Mouse (Mus musculus) MEL (cell line): ENCODE results near the gene Fbxl15. TPM values are rescaled to one million over a fixed set of nuclear protein-coding genes. Genes with fewer than 3 reads are reported as not detected.

ENCODE experiments used
- DNase-seq: peaks from one replicate; pipeline ENCODE4 v3.0.0; 2011; ENCODE audit warnings: low read depth, low spot score
- H3K27ac ChIP-seq: 2 replicates; pipeline ENCODE4 v1.5.1; 2012; ENCODE audit warnings: low read depth, mild to moderate bottlenecking, control low read depth, low read length, moderate library complexity; ENCODE audit not compliant: control insufficient read depth
- H3K27me3 ChIP-seq, 2 experiments: fragments of 150-350 bp in 1 of 2; sonication (generic) in 1 of 2; 2 replicates each; pipeline ENCODE4 v1.6.1; 2012; ENCODE audit warnings: low read length in 2 of 2, mild to moderate bottlenecking in 2 of 2, improper control_type of control experiment in 1 of 2, moderate library complexity in 1 of 2; ENCODE audit not compliant: insufficient read depth in 2 of 2, control insufficient read depth in 1 of 2
- H3K36me3 ChIP-seq, 2 experiments: 2 replicates each; pipeline ENCODE4 v1.6.1; 2012 to 2014; ENCODE audit warnings: low read length in 2 of 2, improper control_type of control experiment in 1 of 2, inconsistent platforms in 1 of 2, mild to moderate bottlenecking in 1 of 2; ENCODE audit not compliant: insufficient read depth in 2 of 2, control insufficient read depth in 1 of 2
- H3K4me1 ChIP-seq, 2 experiments: fragments of 150-350 bp in 1 of 2; sonication (generic) in 1 of 2; 2 replicates each; pipeline ENCODE4 v1.6.1; 2012; ENCODE audit warnings: low read length in 2 of 2, improper control_type of control experiment in 1 of 2, mild to moderate bottlenecking in 1 of 2; ENCODE audit not compliant: insufficient read depth in 2 of 2, control insufficient read depth in 1 of 2
- H3K4me3 ChIP-seq, 2 experiments: fragments of 150-350 bp in 1 of 2; sonication (generic) in 1 of 2; 2 replicates each; pipeline ENCODE4 v1.5.1; 2012; ENCODE audit warnings: low read depth in 2 of 2, low read length in 2 of 2, mild to moderate bottlenecking in 2 of 2, moderate library complexity in 2 of 2, control low read depth in 1 of 2, improper control_type of control experiment in 1 of 2; ENCODE audit not compliant: control insufficient read depth in 1 of 2, insufficient read depth in 1 of 2
- H3K79me2 ChIP-seq: 2 replicates; pipeline ENCODE4 v1.6.1; 2012; ENCODE audit warnings: mild to moderate bottlenecking, low read length, moderate library complexity; ENCODE audit not compliant: control insufficient read depth, poor library complexity, insufficient read depth
- H3K9ac ChIP-seq: 2 replicates; pipeline ENCODE4 v1.6.1; 2012; ENCODE audit warnings: low read depth, mild to moderate bottlenecking, control low read depth, low read length, moderate library complexity; ENCODE audit not compliant: control insufficient read depth, poor library complexity, severe bottlenecking
- H3K9me3 ChIP-seq: fragments of 150-350 bp; sonication (generic); replicated peaks from 2 replicates; pipeline ENCODE4 v1.6.1; 2012; ENCODE audit warnings: mild to moderate bottlenecking, low read length, improper control_type of control experiment, moderate library complexity; ENCODE audit not compliant: insufficient read depth
- CHD1 ChIP-seq: IDR thresholded peaks from 2 replicates; pipeline ENCODE4 v1.6.1; 2012; ENCODE audit warnings: low read depth, mild to moderate bottlenecking, inconsistent platforms, low read length, improper control_type of control experiment
- CHD2 ChIP-seq: IDR thresholded peaks from 2 replicates; pipeline ENCODE4 v1.6.1; 2011; ENCODE audit warnings: low read length, improper control_type of control experiment
- CTCF ChIP-seq, 3 experiments: IDR thresholded peaks in 2 of 3; conservative IDR thresholded peaks in 1 of 3; 2 replicates each; pipeline ENCODE4 v1.5.1; 2011 to 2012; ENCODE audit warnings: low read length in 3 of 3, low read depth in 2 of 3, mild to moderate bottlenecking in 2 of 3, improper control_type of control experiment in 1 of 3, inconsistent platforms in 1 of 3, mixed read lengths in 1 of 3, moderate library complexity in 1 of 3; ENCODE audit not compliant: control insufficient read depth in 1 of 3, insufficient read depth in 1 of 3, poor library complexity in 1 of 3, severe bottlenecking in 1 of 3
- E2F4 ChIP-seq: IDR thresholded peaks from 2 replicates; pipeline ENCODE4 v1.6.1; 2011; ENCODE audit warnings: low read depth, low read length, improper control_type of control experiment, borderline replicate concordance
- ELF1 ChIP-seq: IDR thresholded peaks from 2 replicates; pipeline ENCODE4 v1.6.1; 2014; ENCODE audit warnings: low read depth, mild to moderate bottlenecking, inconsistent platforms, low read length, improper control_type of control experiment, moderate library complexity
- JUND ChIP-seq: IDR thresholded peaks from 2 replicates; pipeline ENCODE4 v1.6.1; 2011; ENCODE audit warnings: low read depth, mild to moderate bottlenecking, improper control_type of control experiment, low read length
- KAT2A ChIP-seq: conservative IDR thresholded peaks from 2 replicates; pipeline ENCODE4 v1.6.1; 2012; ENCODE audit warnings: low read depth, low read length, improper control_type of control experiment, inconsistent platforms
- MAFK ChIP-seq: IDR thresholded peaks from 2 replicates; pipeline ENCODE4 v1.6.1; 2011; ENCODE audit warnings: low read depth, mild to moderate bottlenecking, low read length, improper control_type of control experiment, borderline replicate concordance
- MAX ChIP-seq: IDR thresholded peaks from 2 replicates; pipeline ENCODE4 v1.6.1; 2011; ENCODE audit warnings: low read length, improper control_type of control experiment
- MAZ ChIP-seq: IDR thresholded peaks from 2 replicates; pipeline ENCODE4 v1.6.1; 2012; ENCODE audit warnings: low read depth, mild to moderate bottlenecking, inconsistent platforms, low read length, improper control_type of control experiment
- MXI1 ChIP-seq: IDR thresholded peaks from 2 replicates; pipeline ENCODE4 v1.6.1; 2011; ENCODE audit warnings: mild to moderate bottlenecking, low read depth, low read length, improper control_type of control experiment
- MYB ChIP-seq: IDR thresholded peaks from 2 replicates; pipeline ENCODE4 v1.6.1; 2011; ENCODE audit warnings: mild to moderate bottlenecking, low read depth, low read length, improper control_type of control experiment
- MYC ChIP-seq: IDR thresholded peaks from 2 replicates; pipeline ENCODE4 v1.6.1; 2011; ENCODE audit warnings: low read depth, mild to moderate bottlenecking, low read length, improper control_type of control experiment, moderate library complexity
- NELFE ChIP-seq: IDR thresholded peaks from 2 replicates; pipeline ENCODE4 v1.6.1; 2011; ENCODE audit warnings: low read depth, low read length, improper control_type of control experiment
- NRF1 ChIP-seq: IDR thresholded peaks from 2 replicates; pipeline ENCODE4 v1.6.1; 2014; ENCODE audit warnings: low read depth, mild to moderate bottlenecking, inconsistent platforms, low read length, improper control_type of control experiment, moderate library complexity; ENCODE audit not compliant: poor library complexity, insufficient read depth, severe bottlenecking
- POLR2A ChIP-seq, 2 experiments: IDR thresholded peaks; 2 replicates each; pipeline ENCODE4 v1.6.1; 2011 to 2012; ENCODE audit warnings: low read length in 2 of 2, mild to moderate bottlenecking in 2 of 2, control low read depth in 1 of 2, improper control_type of control experiment in 1 of 2, low read depth in 1 of 2, moderate library complexity in 1 of 2; ENCODE audit not compliant: control insufficient read depth in 1 of 2, insufficient read depth in 1 of 2, poor library complexity in 1 of 2
- RCOR1 ChIP-seq: IDR thresholded peaks from 2 replicates; pipeline ENCODE4 v1.6.1; 2012; ENCODE audit warnings: low read depth, mild to moderate bottlenecking, inconsistent platforms, low read length, improper control_type of control experiment
- TCF12 ChIP-seq: IDR thresholded peaks from 2 replicates; pipeline ENCODE4 v1.6.1; 2014; ENCODE audit warnings: low read depth, mild to moderate bottlenecking, inconsistent platforms, low read length, improper control_type of control experiment, moderate library complexity
- USF1 ChIP-seq: IDR thresholded peaks from 2 replicates; pipeline ENCODE4 v1.6.1; 2014; ENCODE audit warnings: low read depth, mild to moderate bottlenecking, inconsistent platforms, low read length, improper control_type of control experiment, moderate library complexity
- USF2 ChIP-seq, 2 experiments: IDR thresholded peaks; 2 replicates each; pipeline ENCODE4 v1.6.1; 2011 to 2012; ENCODE audit warnings: improper control_type of control experiment in 2 of 2, low read length in 2 of 2, borderline replicate concordance in 1 of 2, inconsistent platforms in 1 of 2, low read depth in 1 of 2, mild to moderate bottlenecking in 1 of 2; ENCODE audit not compliant: insufficient read depth in 1 of 2
- ZC3H11A ChIP-seq: IDR thresholded peaks from 2 replicates; pipeline ENCODE4 v1.6.1; 2012; ENCODE audit warnings: low read depth, mild to moderate bottlenecking, inconsistent platforms, low read length, improper control_type of control experiment
- ZMIZ1 ChIP-seq: IDR thresholded peaks from 2 replicates; pipeline ENCODE4 v1.6.1; 2012; ENCODE audit warnings: low read depth, mild to moderate bottlenecking, inconsistent platforms, low read length, improper control_type of control experiment, moderate library complexity
- ZNF384 ChIP-seq: IDR thresholded peaks from 2 replicates; pipeline ENCODE4 v1.6.1; 2012; ENCODE audit warnings: low read depth, mild to moderate bottlenecking, inconsistent platforms, low read length, improper control_type of control experiment
- polyA plus RNA-seq, 2 experiments: library from polyadenylated mRNA; stranded (reverse) in 1 of 2; unstranded in 1 of 2; fragments of >175 nt in 1 of 2; fragments of >200 nt in 1 of 2; gene quantifications; 2 replicates each; pipeline versions ENCODE4 v1.2.1 to v1.2.4; 2012; ENCODE audit warnings: low replicate concordance in 2 of 2, low read depth in 1 of 2; ENCODE audit not compliant: insufficient read length in 2 of 2, insufficient read depth in 1 of 2, missing spikeins in 1 of 2
- total RNA-seq: library from RNA; depleted of rRNA; stranded (reverse); fragments of 300-350 nt; gene quantifications from 2 replicates; pipeline ENCODE4 v1.2.3, GENCODE M21; 2012

Gene Fbxl15
- total and polyA plus RNA-seq, 3 experiments = 12.7 to 13.2 TPM; not detected in 1

DNA sequence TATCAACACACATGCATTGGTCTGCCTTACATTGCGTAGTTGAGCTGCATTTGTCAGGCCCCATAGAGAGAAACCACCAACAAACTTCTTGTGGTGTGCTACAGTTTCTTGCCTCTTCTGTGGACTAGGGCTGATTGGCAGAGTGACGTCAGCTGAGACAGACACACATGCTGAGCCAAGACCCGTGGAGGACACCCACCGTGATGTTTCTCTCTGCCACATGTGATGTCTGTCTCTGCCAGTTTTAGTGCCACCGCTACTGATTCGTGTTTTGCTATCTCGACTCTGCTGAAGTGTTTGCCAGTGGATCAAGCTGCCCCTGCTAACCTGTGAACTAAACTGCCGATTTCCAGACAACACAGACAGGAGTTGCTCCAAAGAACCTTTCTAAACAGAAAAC lies 34.1 kb downstream of the Fbxl15 start:
- Histone ChIP-seq H3K4me3 (no peak overlapping the region), H3K36me3 (peaks cover 0 to 5% of the 10 kb centered on the region in 2 experiments; a peak in 2 of 4 replicates), H3K9ac (no peak overlapping the region), H3K27ac (no peak overlapping the region), H3K27me3 (no peaks in the 10 kb centered on the region), H3K4me1 (peaks cover 5 to 10% of the 10 kb centered on the region in 2 experiments; a peak in 3 of 4 replicates), H3K79me2 (no peaks in the 10 kb centered on the region), H3K9me3 (no peaks in the 10 kb centered on the region)
- TF ChIP-seq MXI1 (no peak), KAT2A (no peak), MAFK (no peak), POLR2A (IDR thresholded peaks at IDR 0.05; ENCODE audit: control insufficient read depth in 1 of 2, insufficient read depth in 1 of 2, low read depth in 1 of 2, low read length in 2 of 2, poor library complexity in 1 of 2) (no peak), MYB (no peak), NELFE (no peak), MYC (no peak), MAX (no peak), ZNF384 (no peak), RCOR1 (no peak), USF2 (IDR thresholded peaks at IDR 0.05; ENCODE audit: borderline replicate concordance in 1 of 2, insufficient read depth in 1 of 2, low read depth in 1 of 2, low read length in 2 of 2) (no peak), JUND (no peak), ELF1 (no peak)
- DNase-seq = no peak

DNA sequence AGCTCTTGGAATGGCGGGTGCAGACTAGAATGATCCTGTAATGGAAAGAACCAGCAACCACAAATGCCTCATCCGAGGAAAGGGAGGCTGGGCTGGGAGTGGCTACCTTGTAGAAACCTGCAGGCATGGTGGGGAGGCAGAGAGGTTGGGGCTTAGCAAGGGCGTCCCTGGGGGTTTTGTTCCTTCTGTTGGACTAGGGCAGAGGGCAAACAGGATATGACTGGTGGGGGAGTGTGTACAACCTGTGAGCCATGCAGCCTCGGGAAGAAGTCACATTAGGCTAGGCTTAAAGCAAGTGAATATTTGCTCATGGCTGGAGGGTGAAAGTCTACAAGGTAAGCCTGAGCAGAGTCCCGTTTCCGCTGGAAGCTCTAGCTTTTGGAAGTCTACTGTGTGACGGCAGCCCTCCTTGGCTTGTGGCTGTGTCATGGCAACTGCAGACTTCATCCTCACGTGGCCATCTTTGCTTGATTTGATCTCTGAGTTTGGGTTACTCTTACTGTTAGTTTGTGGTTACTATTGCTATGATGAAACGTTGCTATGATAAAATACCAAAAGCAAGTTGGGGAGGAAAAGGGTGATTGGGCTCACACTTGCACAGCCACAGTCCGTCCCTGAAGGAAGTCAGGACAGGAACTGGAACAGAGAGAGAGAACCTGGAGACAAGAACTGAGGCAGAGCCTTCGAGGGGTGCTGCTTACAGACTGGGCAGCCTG lies 35.5 kb downstream of the Fbxl15 start:
- no peaks in the 10 kb centered on the region for H3K9me3 ChIP-seq
- no peak overlapping the region for H3K27ac ChIP-seq
- no peak for TF ChIP-seq ZNF384
- TF ChIP-seq CTCF (IDR thresholded peaks at IDR 0.05 in 2 of 3, conservative IDR thresholded peaks at IDR 0.05 in 1 of 3; ENCODE audit: control insufficient read depth in 1 of 3, insufficient read depth in 1 of 3, low read depth in 2 of 3, low read length in 3 of 3, poor library complexity in 1 of 3, severe bottlenecking in 1 of 3) = no peak
- no peak for TF ChIP-seq NRF1
- TF ChIP-seq E2F4 = no peak
- no peak for TF ChIP-seq KAT2A
- no peak for TF ChIP-seq CHD1
- TF ChIP-seq MXI1 = no peak
- no peak for TF ChIP-seq TCF12
- TF ChIP-seq POLR2A (IDR thresholded peaks at IDR 0.05; ENCODE audit: control insufficient read depth in 1 of 2, insufficient read depth in 1 of 2, low read depth in 1 of 2, low read length in 2 of 2, poor library complexity in 1 of 2) = no peak
- no peak for TF ChIP-seq USF1
- no peak for TF ChIP-seq ZMIZ1
- TF ChIP-seq MAFK = no peak
- no peak for TF ChIP-seq ZC3H11A
- no peak for TF ChIP-seq MAX
- TF ChIP-seq CHD2 = no peak
- TF ChIP-seq MAZ = no peak
- TF ChIP-seq, all 39 proteins: peak for 0
- H3K4me1 ChIP-seq = 0 out of 4 replicates have a peak, but pooled peaks cover 0 to under 1% of the 10 kb centered on the region in 2 experiments
- H3K79me2 ChIP-seq = no peaks in the 10 kb centered on the region
- no peaks in the 10 kb centered on the region for H3K36me3 ChIP-seq
- H3K9ac ChIP-seq = no peak overlapping the region
- no peaks in the 10 kb centered on the region for H3K27me3 ChIP-seq
- DNase-seq = no peak
- H3K4me3 ChIP-seq = no peak overlapping the region
